Mouse (Mus musculus) layer of hippocampus, postnatal 10 days (tissue): Measurements from ENCODE around the gene Zscan10. TPM values are rescaled to one million over a fixed set of nuclear protein-coding genes. Genes with fewer than 3 reads are reported as not detected.

ENCODE experiments used
- DNase-seq, 2 experiments: peaks; one replicate each; pipeline ENCODE4 v3.0.0; 2021; ENCODE audit warnings: low spot score in 2 of 2
- long read RNA-seq: library from polyadenylated mRNA; stranded (forward); transcript quantifications from one replicate; pipeline ENCODE4 v2.0.0, GENCODE M21; 2023
- total RNA-seq, 2 experiments: library from RNA; stranded (reverse); gene quantifications; 2 replicates each; pipeline ENCODE4 v1.2.3; 2021

Zscan10 gene
- total RNA-seq, result not detected
- long read RNA-seq, partial matches to known transcripts, result 0 of 1 reads
- long read RNA-seq, other reads (novel, unspliced or antisense), result 1 of 1 reads

- DNase-seq, result no peak
Measured at GRCm38 (mm10) chr17:23600641-23601622, at the start of gene Zscan10. TSS of gene Zscan10 (plus strand) at chr17:23600856.

DNA sequence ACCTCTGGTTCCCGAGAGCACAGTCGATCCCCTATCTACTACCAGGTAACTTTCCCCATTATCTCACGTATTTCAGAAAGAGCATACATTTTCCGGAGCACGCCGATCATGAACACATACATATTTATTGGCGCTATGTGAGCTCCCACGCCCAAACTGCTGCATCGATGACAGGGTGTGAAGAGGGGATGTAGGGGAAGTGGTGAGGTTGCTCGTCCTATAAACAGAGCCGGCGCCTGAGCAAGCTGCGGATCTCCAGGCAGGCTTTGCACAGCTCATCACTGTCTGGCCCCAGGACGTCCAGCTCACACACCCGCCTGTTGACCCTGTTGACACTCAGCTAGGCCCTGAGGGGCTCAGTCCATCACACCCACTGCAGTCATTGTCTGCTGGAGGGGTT lies 49.8 kb upstream of the Zscan10 start:
- DNase-seq, result peak in 1 of 2 experiments; percentile 35

DNA sequence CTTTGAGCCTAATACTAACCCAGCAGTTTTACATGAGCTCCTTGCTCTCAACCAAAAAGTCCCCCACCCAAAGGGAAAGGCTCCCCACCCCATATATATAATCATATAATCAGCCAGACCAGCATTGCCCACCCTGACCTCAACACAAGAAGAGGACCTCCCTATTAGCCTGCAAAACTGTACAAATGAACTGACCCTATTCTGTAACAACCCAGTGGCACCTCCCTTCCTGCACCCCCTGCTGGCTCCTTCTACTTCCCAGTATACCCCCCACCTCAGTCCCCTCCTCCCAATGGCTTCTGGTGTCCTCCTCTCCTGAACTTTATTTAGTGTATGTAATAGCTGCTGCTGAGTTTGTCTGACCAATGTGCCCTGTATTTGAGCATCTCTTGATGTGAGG lies 49.2 kb upstream of the Zscan10 start:
- DNase-seq, result peak in 1 of 2 experiments; percentile 14

DNA sequence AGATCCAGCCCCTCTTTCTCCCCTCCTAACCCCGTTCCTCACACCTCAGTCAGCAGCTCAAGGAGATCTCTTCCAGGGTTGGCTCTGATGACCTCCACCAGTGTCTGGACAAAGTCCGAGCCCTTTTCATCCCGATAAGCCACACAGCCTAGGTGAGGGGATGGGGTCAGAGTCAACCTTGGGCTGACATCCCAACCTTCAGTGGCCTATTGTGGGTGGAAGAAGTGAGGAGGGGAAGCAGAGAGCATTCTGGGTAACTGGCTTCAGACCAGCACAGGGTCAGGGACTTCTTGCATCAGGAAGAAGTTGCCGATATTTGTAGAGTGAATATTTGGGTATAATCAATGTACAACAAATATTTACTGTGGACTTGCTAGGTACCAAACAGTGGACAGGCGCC lies 48.7 kb upstream of the Zscan10 start:
- no peak for DNase-seq

- DNase-seq, result no peak
Measured at GRCm38 (mm10) chr17:23552896-23553633, 47.6 kb upstream of the Zscan10 start.

DNA sequence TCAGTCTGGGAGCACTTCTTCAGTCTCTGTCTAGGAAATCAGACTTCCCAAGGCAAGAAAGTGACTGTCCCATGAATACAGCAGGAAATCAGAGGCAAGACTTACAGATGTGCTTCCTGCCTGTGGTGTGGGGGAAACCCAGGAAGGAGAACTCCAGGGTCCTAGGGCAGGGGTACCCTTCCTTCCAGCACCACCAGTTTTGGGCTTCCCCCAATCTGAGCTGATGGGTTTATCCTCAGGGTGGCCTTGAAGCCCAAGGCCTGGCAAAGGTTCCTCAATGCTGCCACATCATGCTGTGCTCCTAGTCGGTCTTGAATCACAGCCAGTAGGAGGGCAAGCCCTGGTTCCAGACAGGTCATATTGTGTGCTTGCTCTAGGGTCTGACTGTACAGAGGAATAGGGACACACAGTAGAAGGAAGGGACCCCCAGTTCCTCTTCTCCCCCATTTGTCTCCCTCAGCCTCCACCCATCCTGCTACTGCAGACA lies 47.0 kb upstream of the Zscan10 start:
- no peak for DNase-seq

- DNase-seq, result no peak
Measured at GRCm38 (mm10) chr17:23554321-23554720, 46.3 kb upstream of the Zscan10 start.

GRCm38 (mm10) chr17:23555243-23555916 lies 45.3 kb upstream of the Zscan10 start:
- no peak for DNase-seq

GRCm38 (mm10) chr17:23559767-23560166 lies 40.9 kb upstream of the Zscan10 start:
- peak in 1 of 2 experiments; percentile 63 for DNase-seq

DNA sequence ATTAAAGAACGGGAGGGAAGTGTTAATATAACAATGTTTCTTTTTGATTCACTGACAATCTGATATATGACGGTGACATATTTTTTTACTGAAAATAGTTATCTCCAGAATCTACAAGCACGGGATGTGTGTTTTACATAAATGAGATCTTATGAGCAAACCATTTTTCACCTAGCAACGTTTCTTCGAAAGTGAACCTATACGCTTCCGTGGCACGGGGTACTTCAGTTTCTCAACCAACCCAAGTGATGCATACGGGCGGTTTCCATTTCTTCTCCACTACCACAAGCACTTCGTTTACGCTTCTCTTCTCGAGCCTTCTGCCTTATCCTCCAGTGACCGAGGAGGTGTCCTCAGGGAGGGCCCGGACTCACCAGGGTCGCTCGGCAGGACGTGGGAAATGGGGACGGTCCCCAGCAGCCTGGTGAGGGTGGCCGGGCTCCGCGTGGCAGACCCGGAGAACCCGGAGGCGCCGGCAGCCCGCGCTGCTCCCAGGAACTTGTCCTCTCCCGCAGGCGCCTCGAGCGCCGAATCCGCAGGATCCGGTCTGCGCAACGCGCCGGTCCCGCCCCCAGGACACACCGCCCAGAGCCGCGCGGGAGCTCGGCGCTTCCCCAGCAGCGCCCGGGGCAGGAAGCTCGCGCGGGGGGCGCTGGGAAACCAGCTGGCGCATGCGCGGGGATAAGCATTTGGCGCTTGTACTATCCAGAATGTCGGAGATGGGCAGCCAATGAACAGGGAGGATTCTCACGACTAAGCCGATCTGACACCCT lies 36.9 kb upstream of the Zscan10 start, which contains the start of gene Zfp213:
Gene Zfp213, minus strand, starts transcription at position 644 of the 773 bp plus-strand sequence.
- DNase-seq, result peak; percentile 92 to 96

- no peak for DNase-seq
Measured at GRCm38 (mm10) chr17:23564368-23564715, 36.3 kb upstream of the Zscan10 start.

DNA sequence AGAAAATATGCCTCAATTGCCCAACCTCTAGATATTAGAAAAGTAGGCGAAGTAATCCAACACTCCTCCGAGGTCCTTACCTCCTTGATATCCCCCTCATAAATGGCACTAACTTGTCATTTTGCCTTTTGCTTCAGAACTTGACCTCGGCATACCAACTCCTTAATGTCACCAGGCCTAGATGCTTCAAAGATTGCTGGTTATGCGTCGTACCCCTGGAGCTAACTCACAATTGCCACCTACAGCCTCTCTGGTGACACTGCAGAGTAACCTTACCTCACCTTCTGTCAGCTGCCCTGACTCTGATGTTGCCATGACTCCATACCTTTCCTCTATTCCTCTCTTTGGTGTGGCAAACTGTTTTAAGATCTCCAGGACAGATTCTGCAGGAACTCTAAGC lies 33.9 kb upstream of the Zscan10 start:
- DNase-seq, result no peak

DNA sequence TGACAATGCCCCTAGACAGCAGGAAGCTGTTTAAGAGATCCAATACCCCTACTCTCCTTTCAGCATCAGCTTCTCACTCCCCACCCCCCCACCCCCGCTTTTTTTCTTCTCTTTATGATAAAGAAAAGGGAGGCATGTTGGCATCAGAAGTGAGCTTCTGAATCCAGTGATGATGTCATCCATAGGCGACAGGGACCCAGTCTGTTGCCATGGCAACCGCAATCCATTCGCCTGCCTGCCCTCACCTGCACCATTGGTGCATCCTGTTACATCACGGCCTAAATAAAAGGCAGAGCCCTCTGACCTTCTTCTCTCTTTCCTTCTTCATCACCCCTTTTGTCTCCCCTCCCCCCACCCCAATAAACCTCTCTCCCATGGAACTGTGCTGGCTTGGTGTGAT lies 32.3 kb upstream of the Zscan10 start:
- DNase-seq, result no peak

GRCm38 (mm10) chr17:23570017-23570416 lies 30.6 kb upstream of the Zscan10 start:
- DNase-seq, result no peak

GRCm38 (mm10) chr17:23571084-23571483 lies 29.6 kb upstream of the Zscan10 start:
- no peak for DNase-seq

- no peak for DNase-seq
Measured at GRCm38 (mm10) chr17:23572059-23572458, 28.6 kb upstream of the Zscan10 start.

DNA sequence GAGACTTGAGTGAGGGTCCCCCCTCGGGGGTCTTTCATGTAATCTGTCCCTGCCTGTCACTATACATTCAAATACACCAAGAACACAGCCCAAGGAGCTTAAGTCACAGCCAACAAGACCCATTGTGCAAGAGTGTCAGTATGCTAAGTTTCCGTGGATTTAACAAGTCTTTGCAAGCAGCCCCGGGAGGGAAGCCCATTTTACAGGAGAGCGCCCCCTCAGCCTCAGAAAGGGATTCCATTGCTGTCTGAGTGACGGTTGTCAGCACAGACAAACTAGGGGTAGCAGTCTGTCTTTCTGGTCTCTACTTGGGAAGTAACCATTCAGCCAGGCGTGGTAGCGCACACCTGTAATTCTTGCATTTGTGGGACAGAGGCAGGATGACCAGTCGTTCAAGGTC lies 26.5 kb upstream of the Zscan10 start:
- DNase-seq, result no peak

DNA sequence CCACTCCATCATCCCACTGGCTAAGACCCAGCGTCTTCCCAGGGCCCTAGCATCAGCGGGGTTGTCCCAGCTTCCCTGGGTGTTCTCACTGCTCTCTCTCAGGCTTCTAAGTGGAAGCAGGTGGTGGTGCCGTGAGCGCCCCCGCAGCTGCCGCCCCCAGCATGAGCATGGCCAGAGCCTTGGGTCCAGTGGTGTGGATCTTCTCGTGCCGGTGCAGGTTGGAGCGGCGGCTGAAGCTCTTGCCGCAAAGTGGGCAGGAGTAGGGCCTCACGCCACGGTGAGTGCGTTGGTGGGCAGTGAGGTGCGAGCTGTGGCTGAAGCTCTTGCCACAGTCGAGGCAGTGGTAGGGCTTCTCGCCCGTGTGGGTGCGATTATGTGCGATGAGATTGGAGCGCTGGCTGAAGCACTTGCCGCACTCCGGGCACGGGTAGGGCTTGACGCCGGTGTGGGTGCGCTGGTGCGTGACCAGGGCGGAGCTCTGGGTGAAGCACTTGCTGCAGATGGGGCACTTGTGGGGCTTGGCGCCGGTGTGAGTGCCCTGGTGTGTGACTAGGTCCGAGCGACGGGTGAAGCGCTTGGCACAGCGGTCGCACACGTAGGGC lies 24.6 kb upstream of the Zscan10 start:
- no peak for DNase-seq

GRCm38 (mm10) chr17:23584786-23585185 lies 15.9 kb upstream of the Zscan10 start:
- DNase-seq, result no peak
